Mouse (Mus musculus): ENCODE results near the gene Sart3. TPM values are rescaled to one million over a fixed set of nuclear protein-coding genes. Genes with fewer than 3 reads are reported as not detected.

Sart3 gene
- total RNA-seq (2023) = 57.7 TPM

DNA sequence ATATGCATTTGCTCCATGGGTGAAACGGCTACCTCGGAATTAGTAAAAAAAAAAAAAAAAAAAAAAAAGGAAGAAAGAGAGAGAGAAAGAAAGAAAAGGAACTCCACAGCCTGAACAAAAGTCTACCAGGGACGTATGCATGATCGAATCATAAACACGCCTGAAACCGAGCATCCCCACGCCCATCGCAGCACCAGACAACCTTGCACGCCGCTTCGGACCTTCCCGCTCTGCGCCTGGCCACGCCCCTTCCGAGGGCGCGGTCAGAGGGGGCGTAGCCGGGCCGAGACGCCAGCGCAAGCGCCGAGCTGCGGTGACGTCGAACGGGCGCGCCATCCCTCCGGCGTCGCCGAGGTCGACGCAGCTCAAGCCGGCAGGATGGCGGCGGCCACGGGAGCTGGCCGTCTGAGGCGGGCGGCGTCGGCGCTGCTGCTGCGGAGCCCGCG lies at the start of gene Sart3, which contains the start of gene Iscu:
Gene Sart3, minus strand, starts transcription at position 61 of the 446 bp plus-strand sequence.
Gene Iscu, plus strand, starts transcription at position 299 of the 446 bp plus-strand sequence.

DNA sequence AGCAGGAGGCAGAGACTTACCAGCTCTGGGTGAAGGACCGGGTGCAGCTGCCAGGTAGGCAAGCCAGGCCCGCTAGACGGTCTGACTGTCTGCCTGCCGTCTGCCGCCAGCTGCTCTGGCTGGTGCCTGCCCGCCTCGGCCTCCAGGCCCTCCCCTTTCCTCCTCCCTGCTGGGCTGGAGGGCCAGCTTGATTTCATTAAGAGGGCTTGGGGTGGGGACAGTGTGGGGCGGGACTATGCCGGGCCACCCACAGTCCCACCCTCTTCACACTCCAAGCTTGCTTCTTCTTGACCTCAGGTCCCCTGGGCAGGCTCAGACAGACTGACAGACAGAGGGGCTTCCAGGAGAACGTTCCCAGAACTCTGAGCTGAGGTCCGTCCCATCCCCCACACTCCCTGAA lies 28.0 kb upstream of the Sart3 start, which contains the start of gene Tmem119:
Gene Tmem119, minus strand, starts transcription at position 237 of the 400 bp plus-strand sequence.

DNA sequence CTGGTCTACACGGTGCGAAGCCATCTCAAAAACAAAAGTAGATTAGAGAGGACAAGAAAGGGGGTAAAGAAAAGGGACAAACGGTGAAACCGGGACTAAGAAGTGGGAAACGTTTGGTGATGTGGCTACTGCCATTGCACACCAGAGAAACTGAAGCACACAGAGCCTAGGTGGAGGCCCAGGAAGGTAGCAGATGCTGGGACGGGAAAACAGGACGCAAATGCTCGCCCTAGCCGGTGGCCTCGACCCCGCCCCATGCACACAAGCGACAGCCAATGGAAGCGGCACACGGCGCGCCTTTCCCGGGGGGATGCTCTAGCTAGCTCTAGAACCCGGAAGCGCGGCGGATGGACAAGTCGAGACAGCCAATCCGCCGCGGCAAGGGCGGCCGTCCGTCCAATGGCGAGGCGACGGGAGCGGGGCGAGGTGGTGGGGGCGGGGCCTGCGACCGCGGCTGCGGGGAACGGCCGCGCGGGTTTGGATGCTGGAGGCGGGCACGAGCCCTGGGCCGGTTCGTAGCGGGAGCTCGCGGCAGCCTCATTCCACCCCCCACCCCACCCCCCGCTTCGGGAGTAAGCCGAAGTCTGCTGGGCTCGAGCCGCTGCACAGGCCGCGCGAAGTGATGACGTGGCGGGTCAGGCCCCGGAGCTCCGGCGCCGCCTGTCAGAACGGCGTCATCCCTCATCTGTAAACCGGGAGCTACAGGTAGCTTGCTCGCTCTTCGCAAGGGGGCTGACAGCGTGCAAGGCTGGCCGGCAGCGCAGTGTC lies 36.8 kb downstream of the Sart3 start, which contains the start of gene Ficd:
Gene Ficd, plus strand, starts transcription at position 459 of the 768 bp plus-strand sequence.

DNA sequence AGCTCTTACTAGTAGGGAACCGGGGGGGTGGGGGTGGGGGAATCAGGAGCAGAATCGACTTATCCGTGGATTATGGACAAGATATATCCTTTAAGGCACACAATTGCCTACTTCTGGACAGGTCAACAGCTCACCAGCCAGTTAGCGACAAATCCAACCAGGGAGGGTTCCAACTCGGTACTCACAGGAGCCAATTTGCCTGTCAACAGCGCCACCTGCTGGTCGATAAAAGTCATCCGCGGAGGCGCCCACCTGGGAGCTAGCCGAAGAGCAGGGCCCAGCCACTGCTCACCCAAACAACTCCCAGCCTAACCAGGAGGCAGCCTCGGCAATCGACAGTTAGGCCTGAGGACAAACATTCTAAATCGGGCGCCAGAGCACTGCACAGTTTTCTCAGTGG lies 47.9 kb downstream of the Sart3 start, which contains the start of gene 1700069L16Rik:
Gene 1700069L16Rik, minus strand, starts transcription at position 327 of the 400 bp plus-strand sequence.

Other genes with a start within 250 kb of the Sart3 start
- 0.83 TPM for gene Cmklr1, start 122.1 kb downstream of the Sart3 start, total RNA-seq (2023)
- not detected for gene 1700069L16Rik, start 47.7 kb downstream of the Sart3 start, total RNA-seq (2023)
- gene Ficd, start 36.7 kb downstream of the Sart3 start, total RNA-seq (2023) = 4.3 TPM
- 46.0 TPM for gene Iscu, start 238 bp upstream of the Sart3 start, total RNA-seq (2023)
- not detected for gene Tmem119, start 28.0 kb upstream of the Sart3 start, total RNA-seq (2023)
- 470 TPM for gene Selplg, start 60.1 kb upstream of the Sart3 start, total RNA-seq (2023)
- 48.4 TPM for gene Coro1c, start 136.2 kb upstream of the Sart3 start, total RNA-seq (2023)
- gene Ssh1, start 221.4 kb upstream of the Sart3 start, total RNA-seq (2023) = 25.7 TPM
- 0.77 TPM for gene Dao, start 231.2 kb upstream of the Sart3 start, total RNA-seq (2023)